Mouse (Mus musculus) stomach, embryonic 15.5 days (tissue): ENCODE results near the gene Dennd4b. TPM values are rescaled to one million over a fixed set of nuclear protein-coding genes. Genes with fewer than 3 reads are reported as not detected.

Experiments used
- ATAC-seq: fragments of 200-750 bp; cut with Nextera tagmentation; 2 replicates; pipeline ENCODE4 v1.8.0; 2017; ENCODE audit warnings: low read depth, moderate number of reproducible peaks, moderate TSS enrichment; ENCODE audit not compliant: insufficient read depth, low FRiP score
- H3K27ac ChIP-seq: fragments of 300-500 bp; sonication (generic); 2 replicates; pipeline ENCODE4 v1.5.1; 2015; ENCODE audit warnings: mild to moderate bottlenecking, inconsistent platforms
- H3K27me3 ChIP-seq: fragments of 300-500 bp; sonication (generic); replicated peaks from 2 replicates; pipeline ENCODE4 v1.6.1; 2015; ENCODE audit warnings: inconsistent platforms
- H3K36me3 ChIP-seq: fragments of 300-500 bp; sonication (generic); 2 replicates; pipeline ENCODE4 v1.6.1; 2015; ENCODE audit warnings: inconsistent platforms
- H3K4me1 ChIP-seq: fragments of 300-500 bp; sonication (generic); 2 replicates; pipeline ENCODE4 v1.6.1; 2015; ENCODE audit warnings: inconsistent platforms
- H3K4me2 ChIP-seq: fragments of 300-500 bp; sonication (generic); 2 replicates; pipeline ENCODE4 v1.6.1; 2015; ENCODE audit warnings: mild to moderate bottlenecking, inconsistent platforms
- H3K4me3 ChIP-seq: fragments of 300-500 bp; sonication (generic); replicated peaks from 2 replicates; pipeline ENCODE4 v1.5.1; 2015; ENCODE audit warnings: inconsistent platforms
- H3K9ac ChIP-seq: fragments of 300-500 bp; sonication (generic); 2 replicates; pipeline ENCODE4 v1.6.1; 2015; ENCODE audit warnings: inconsistent platforms
- H3K9me3 ChIP-seq: fragments of 300-500 bp; sonication (generic); 2 replicates; pipeline ENCODE4 v1.6.1; 2016; ENCODE audit warnings: inconsistent platforms
- WGBS: fragments of 180-500 bp; shearing (Covaris S2); methylation state at CpG from one replicate; pipeline ENCODE4 v1.1.7; 2015; 5-methylcytosine and 5-hydroxymethylcytosine counted together
- polyA plus RNA-seq: library from polyadenylated mRNA; unstranded; fragments of >200 nt; fragmentation: Nextera tagmentation; extraction: Ambion mirVana; gene quantifications from 2 replicates; pipeline ENCODE4 v1.2.1, GENCODE M21; 2015

The Dennd4b gene
- polyA plus RNA-seq, 1 experiment from 2014 or later: 4.0 TPM

GRCm38 (mm10) chr3:90268190-90268589, 3.2 kb downstream of the Dennd4b start:
- Histone ChIP-seq H3K9me3 (no peaks in the 10 kb centered on the region), H3K27ac (no peak overlapping the region), H3K4me3 (no peak overlapping the region), H3K27me3 (no peaks in the 10 kb centered on the region), H3K9ac (no peak overlapping the region), H3K36me3 (peaks cover 6% of the 10 kb centered on the region; the same call in 1 of the 2 replicates), H3K4me1 (peaks cover 11% of the 10 kb centered on the region), H3K4me2 (no peak overlapping the region)
- 95% methylated on average over 11 of the region's 11 CpGs for WGBS
- no peak for ATAC-seq

- Histone ChIP-seq H3K4me2 (no peak overlapping the region), H3K4me1 (peaks cover 11% of the 10 kb centered on the region), H3K4me3 (no peak overlapping the region), H3K9me3 (no peaks in the 10 kb centered on the region), H3K27me3 (no peaks in the 10 kb centered on the region), H3K9ac (no peak overlapping the region), H3K36me3 (no peaks in the 10 kb centered on the region), H3K27ac (no peak overlapping the region)
- no peak for ATAC-seq
- 91% methylated on average over 16 of the region's 16 CpGs for WGBS
These were observed 4.0 kb downstream of the Dennd4b start for GRCm38 (mm10) chr3:90268971-90269370.

DNA sequence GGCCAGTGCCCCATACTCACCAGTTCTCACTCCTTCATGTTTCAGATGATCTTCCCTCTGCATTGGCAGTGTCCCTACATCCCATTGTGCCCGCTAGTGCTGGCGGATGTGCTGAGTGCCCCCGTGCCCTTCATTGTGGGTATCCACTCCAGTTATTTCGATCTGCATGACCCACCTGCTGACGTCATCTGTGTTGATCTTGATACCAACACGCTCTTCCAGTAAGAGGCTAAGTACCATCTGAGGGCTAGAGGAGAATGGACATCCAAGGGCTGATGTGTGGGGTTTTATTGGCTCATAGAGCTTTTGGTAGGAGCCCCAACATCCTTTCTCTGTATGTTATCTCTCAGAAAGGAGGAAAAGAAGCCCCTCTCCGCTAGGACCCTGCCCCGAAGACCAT, 5.8 kb downstream of the Dennd4b start:
- H3K9me3 ChIP-seq: no peaks in the 10 kb centered on the region
- H3K27me3 ChIP-seq: no peaks in the 10 kb centered on the region
- H3K27ac ChIP-seq: no peak overlapping the region
- H3K4me1 ChIP-seq: peaks cover 11% of the 10 kb centered on the region
- no peak for ATAC-seq
- 0 out of 2 replicates have a peak, but pooled peaks cover 5% of the 10 kb centered on the region for H3K36me3 ChIP-seq
- no peak overlapping the region for H3K4me2 ChIP-seq
- no peak overlapping the region for H3K9ac ChIP-seq
- no peak overlapping the region for H3K4me3 ChIP-seq
- WGBS: 89% methylated on average over 8 of the region's 8 CpGs

GRCm38 (mm10) chr3:90272170-90272569, 7.2 kb downstream of the Dennd4b start:
- no peaks in the 10 kb centered on the region for H3K27me3 ChIP-seq
- no peak overlapping the region for H3K4me3 ChIP-seq
- H3K4me2 ChIP-seq: no peak overlapping the region
- H3K36me3 ChIP-seq: 0 out of 2 replicates have a peak, but pooled peaks cover 5% of the 10 kb centered on the region
- no peak overlapping the region for H3K9ac ChIP-seq
- no peak overlapping the region for H3K27ac ChIP-seq
- WGBS: 64% methylated on average over 9 of the region's 9 CpGs
- no peaks in the 10 kb centered on the region for H3K9me3 ChIP-seq
- no peaks in the 10 kb centered on the region for H3K4me1 ChIP-seq
- ATAC-seq: no peak

DNA sequence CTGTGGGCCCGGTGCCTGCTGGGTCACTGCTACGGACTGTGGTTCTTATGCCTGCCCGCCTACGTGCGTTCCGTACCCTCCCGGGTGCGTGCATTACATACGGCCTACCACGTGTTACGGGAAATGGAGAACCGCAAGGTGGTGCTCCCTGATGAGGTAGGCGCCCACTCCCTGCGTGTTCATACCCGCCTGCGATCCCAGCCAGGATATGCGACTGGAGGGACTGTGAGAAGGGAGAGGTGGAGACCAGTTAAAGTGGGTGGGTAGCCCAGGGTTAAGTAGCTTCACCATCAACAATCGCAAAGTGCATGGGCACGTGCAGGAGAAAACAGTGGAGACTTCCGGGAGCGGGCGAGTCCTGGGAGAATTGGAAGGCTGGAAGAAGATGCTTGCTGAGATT, 8.9 kb downstream of the Dennd4b start:
- Histone ChIP-seq H3K4me2 (no peak overlapping the region), H3K27ac (no peak overlapping the region), H3K9ac (no peak overlapping the region), H3K27me3 (no peaks in the 10 kb centered on the region), H3K4me1 (no peaks in the 10 kb centered on the region), H3K36me3 (0 out of 2 replicates have a peak, but pooled peaks cover 5% of the 10 kb centered on the region), H3K4me3 (no peak overlapping the region), H3K9me3 (no peaks in the 10 kb centered on the region)
- WGBS: 94% methylated on average over 22 of the region's 22 CpGs
- ATAC-seq: no peak; the same call in 1 of the 2 replicates

- no peak overlapping the region for H3K9ac ChIP-seq
- H3K27me3 ChIP-seq: no peaks in the 10 kb centered on the region
- ATAC-seq: no peak
- H3K4me2 ChIP-seq: no peak overlapping the region
- H3K4me3 ChIP-seq: no peak overlapping the region
- no peaks in the 10 kb centered on the region for H3K9me3 ChIP-seq
- WGBS: 85% methylated on average over 11 of the region's 11 CpGs
- H3K27ac ChIP-seq: no peak overlapping the region
- no peaks in the 10 kb centered on the region for H3K4me1 ChIP-seq
- H3K36me3 ChIP-seq: peaks cover 13% of the 10 kb centered on the region; the same call in 1 of the 2 replicates
These were observed 10.3 kb downstream of the Dennd4b start for GRCm38 (mm10) chr3:90275286-90275685.

DNA sequence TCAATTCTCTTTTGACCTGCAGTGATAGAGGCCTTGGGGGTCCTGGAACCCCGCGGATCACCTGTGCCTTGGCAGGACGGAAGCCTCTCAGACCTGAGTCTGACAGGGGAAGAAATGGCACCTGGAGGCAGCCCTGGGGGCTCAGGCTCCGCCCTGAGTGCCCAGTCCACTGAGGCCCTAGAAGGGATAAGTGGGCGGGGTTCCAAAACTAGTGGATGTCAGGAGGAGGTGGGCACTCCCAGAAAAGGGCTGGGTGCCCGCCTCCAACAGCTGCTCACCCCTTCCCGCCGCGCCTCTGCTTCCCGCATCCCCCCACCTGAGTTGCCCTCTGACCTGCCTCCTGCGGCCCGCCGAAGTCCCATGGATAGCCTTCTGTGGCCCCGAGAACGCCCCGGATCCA, 11.9 kb downstream of the Dennd4b start:
- Histone ChIP-seq H3K27ac (no peak overlapping the region), H3K4me1 (no peaks in the 10 kb centered on the region), H3K36me3 (peaks cover 13% of the 10 kb centered on the region; the same call in 1 of the 2 replicates), H3K4me3 (no peak overlapping the region), H3K9ac (no peak overlapping the region), H3K4me2 (no peak overlapping the region), H3K9me3 (no peaks in the 10 kb centered on the region), H3K27me3 (no peaks in the 10 kb centered on the region)
- WGBS: 53% methylated on average over 16 of the region's 16 CpGs
- no peak for ATAC-seq

- Histone ChIP-seq H3K4me3 (no peak overlapping the region), H3K36me3 (peaks cover 13% of the 10 kb centered on the region; the same call in 1 of the 2 replicates), H3K9ac (no peak overlapping the region), H3K27me3 (no peaks in the 10 kb centered on the region), H3K4me1 (no peaks in the 10 kb centered on the region), H3K9me3 (no peaks in the 10 kb centered on the region), H3K27ac (no peak overlapping the region), H3K4me2 (no peak overlapping the region)
- 91% methylated on average over 9 of the region's 9 CpGs for whole genome bisulfite sequencing
- ATAC-seq: no peak
These were observed 12.8 kb downstream of the Dennd4b start for GRCm38 (mm10) chr3:90277793-90278192.

DNA sequence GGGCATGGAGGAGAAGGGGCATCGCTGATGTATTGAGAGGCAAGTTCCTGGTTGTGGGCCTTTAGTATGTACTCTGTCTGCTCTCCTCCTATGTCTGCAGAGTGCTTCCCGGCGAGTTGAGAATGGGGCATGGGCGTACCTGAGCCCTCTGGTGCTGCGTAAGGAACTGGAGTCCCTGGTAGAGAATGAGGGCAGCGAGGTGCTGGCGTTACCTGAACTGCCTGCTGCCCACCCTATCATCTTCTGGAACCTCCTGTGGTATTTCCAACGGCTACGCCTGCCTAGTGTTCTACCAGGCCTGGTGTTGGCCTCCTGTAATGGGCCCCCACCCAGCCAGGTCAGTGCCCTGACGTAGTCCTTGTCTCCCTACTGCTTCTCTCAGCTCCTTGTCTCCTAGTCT, 13.2 kb downstream of the Dennd4b start:
- peaks cover 13% of the 10 kb centered on the region; the same call in 1 of the 2 replicates for H3K36me3 ChIP-seq
- no peaks in the 10 kb centered on the region for H3K4me1 ChIP-seq
- H3K4me3 ChIP-seq: no peak overlapping the region
- ATAC-seq: no peak
- no peak overlapping the region for H3K4me2 ChIP-seq
- H3K9ac ChIP-seq: no peak overlapping the region
- no peak overlapping the region for H3K27ac ChIP-seq
- no peaks in the 10 kb centered on the region for H3K27me3 ChIP-seq
- no peaks in the 10 kb centered on the region for H3K9me3 ChIP-seq
- WGBS: 93% methylated on average over 10 of the region's 10 CpGs

GRCm38 (mm10) chr3:90279216-90279615, 14.2 kb downstream of the Dennd4b start:
- WGBS: 91% methylated on average over 9 of the region's 9 CpGs
- ATAC-seq: no peak
- Histone ChIP-seq H3K9me3 (no peaks in the 10 kb centered on the region), H3K36me3 (peaks cover 13% of the 10 kb centered on the region; the same call in 1 of the 2 replicates), H3K27me3 (no peaks in the 10 kb centered on the region), H3K9ac (no peak overlapping the region), H3K27ac (no peak overlapping the region), H3K4me1 (no peaks in the 10 kb centered on the region), H3K4me2 (no peak overlapping the region), H3K4me3 (no peak overlapping the region)

- ATAC-seq: no peak
These were observed 14.8 kb downstream of the Dennd4b start for GRCm38 (mm10) chr3:90279743-90280142.

GRCm38 (mm10) chr3:90280708-90281107, 15.7 kb downstream of the Dennd4b start:
- Histone ChIP-seq H3K4me2 (no peak overlapping the region), H3K9me3 (no peaks in the 10 kb centered on the region), H3K9ac (no peak overlapping the region), H3K4me3 (no peak overlapping the region), H3K27ac (no peak overlapping the region), H3K4me1 (no peaks in the 10 kb centered on the region), H3K36me3 (peaks cover 8% of the 10 kb centered on the region; the same call in 1 of the 2 replicates), H3K27me3 (no peaks in the 10 kb centered on the region)
- 85% methylated on average over 9 of the region's 9 CpGs for WGBS
- ATAC-seq: 0 out of 2 replicates have a peak, but pooled peaks have one; percentile 22

More at GRCm38 (mm10) chr3:90279743-90280142, 14.8 kb downstream of the Dennd4b start:
- Histone ChIP-seq H3K9me3 (no peaks in the 10 kb centered on the region), H3K36me3 (peaks cover 13% of the 10 kb centered on the region; the same call in 1 of the 2 replicates), H3K9ac (no peak overlapping the region), H3K4me3 (no peak overlapping the region), H3K27ac (no peak overlapping the region), H3K4me1 (no peaks in the 10 kb centered on the region), H3K27me3 (no peaks in the 10 kb centered on the region), H3K4me2 (no peak overlapping the region)
- WGBS: 92% methylated on average over 7 of the region's 7 CpGs

DNA sequence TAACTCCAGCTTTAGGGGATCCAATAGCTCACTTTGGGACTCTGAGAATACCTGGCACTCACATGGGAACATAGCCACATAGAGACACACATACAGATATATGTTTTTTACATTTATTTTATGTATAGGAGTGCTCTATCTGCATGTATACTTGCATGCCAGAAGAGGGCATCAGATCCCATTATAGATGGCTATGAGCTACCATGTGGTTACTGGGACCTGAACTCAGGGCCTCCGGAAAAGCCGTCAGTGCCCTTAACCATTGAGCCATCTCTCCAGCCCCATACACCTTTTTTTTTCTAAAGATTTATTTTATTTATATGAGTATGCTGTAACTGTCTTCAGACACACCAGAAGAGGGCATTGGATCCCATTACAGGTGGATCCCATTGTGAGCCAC, 19.2 kb downstream of the Dennd4b start:
- Histone ChIP-seq H3K27ac (no peak overlapping the region), H3K4me3 (no peak overlapping the region), H3K4me2 (no peak overlapping the region), H3K36me3 (peaks cover 6% of the 10 kb centered on the region; the same call in 1 of the 2 replicates), H3K9me3 (no peaks in the 10 kb centered on the region), H3K9ac (no peak overlapping the region), H3K27me3 (no peaks in the 10 kb centered on the region), H3K4me1 (no peaks in the 10 kb centered on the region)
- no peak for ATAC-seq
- 91% methylated on average over 2 of the region's 2 CpGs for WGBS
